Mouse (Mus musculus) liver, postnatal 0 days (tissue): ENCODE results near the gene Eya4.

Experiments used
- CTCF ChIP-seq: sonication (generic); IDR thresholded peaks from 2 replicates; pipeline ENCODE4 v1.5.1; 2016; ENCODE audit warnings: antibody characterized with exemption, low read depth
- EP300 ChIP-seq: IDR thresholded peaks from 2 replicates; pipeline ENCODE4 v1.6.1; 2016; ENCODE audit warnings: antibody characterized with exemption, low read depth, mild to moderate bottlenecking

- TF ChIP-seq CTCF (no peak), EP300 (no peak)
Measured at GRCm38 (mm10) chr10:23060041-23060693, 290.4 kb downstream of the Eya4 start.
